Mouse (Mus musculus): ENCODE measurements at regions not wholly inside any gene's neighbourhood (a gene's known extent, or its start where the extent isn't known, plus 50 kb on each side); places are given as distances from the start of the nearest gene placed in this dataset.

- no peak overlapping the region for H3K4me3 ChIP-seq
- no peaks in the 10 kb centered on the region for H3K27me3 ChIP-seq (ENCODE audit: control insufficient read depth, insufficient read depth, low read length)
- no peak for DNase-seq
- no peaks in the 10 kb centered on the region for H3K36me3 ChIP-seq (ENCODE audit: control insufficient read depth, insufficient read depth, low read length)
- intact Hi-C loops (cut with DNase I) = no loop called here
- no peak overlapping the region for H3K9ac ChIP-seq (ENCODE audit: low read depth, low read length)
- no peak overlapping the region for H3K27ac ChIP-seq
- 66% methylated on average over 11 of the region's 11 CpGs for WGBS
- H3K79me2 ChIP-seq (replicated peaks; ENCODE audit: control insufficient read depth, insufficient read depth, low read length) = no peaks in the 10 kb centered on the region
- peaks cover 1% of the 10 kb centered on the region; the same call in 1 of the 2 replicates for H3K4me1 ChIP-seq (ENCODE audit: control insufficient read depth, insufficient read depth, low read length)
- TF ChIP-seq POLR2A (IDR thresholded peaks at IDR 0.05; ENCODE audit: insufficient read depth, low read depth, low read length) (no peak), EP300 (IDR thresholded peaks at IDR 0.05; ENCODE audit: insufficient read depth, low read depth, low read length) (no peak), CTCF (IDR thresholded peaks at IDR 0.05) (no peak)
Observed at GRCm38 (mm10) chr9:30369554-30370440, 57.1 kb upstream of the Snx19 start.

GRCm38 (mm10) chr9:30370789-30371188 lies 56.1 kb upstream of the Snx19 start:
- H3K4me3 ChIP-seq = no peak overlapping the region
- intact Hi-C loops (cut with DNase I) = no loop called here
- H3K36me3 ChIP-seq (ENCODE audit: control insufficient read depth, insufficient read depth, low read length) = no peaks in the 10 kb centered on the region
- WGBS = 18% methylated on average over 2 of the region's 2 CpGs
- H3K27ac ChIP-seq = no peak overlapping the region
- peaks cover 1% of the 10 kb centered on the region; the same call in 1 of the 2 replicates for H3K4me1 ChIP-seq (ENCODE audit: control insufficient read depth, insufficient read depth, low read length)
- TF ChIP-seq CTCF (IDR thresholded peaks at IDR 0.05) (no peak), EP300 (IDR thresholded peaks at IDR 0.05; ENCODE audit: insufficient read depth, low read depth, low read length) (no peak), POLR2A (IDR thresholded peaks at IDR 0.05; ENCODE audit: insufficient read depth, low read depth, low read length) (no peak)
- no peak for DNase-seq
- no peak overlapping the region for H3K9ac ChIP-seq (ENCODE audit: low read depth, low read length)
- no peaks in the 10 kb centered on the region for H3K79me2 ChIP-seq (replicated peaks; ENCODE audit: control insufficient read depth, insufficient read depth, low read length)
- no peaks in the 10 kb centered on the region for H3K27me3 ChIP-seq (ENCODE audit: control insufficient read depth, insufficient read depth, low read length)

GRCm38 (mm10) chr9:30376908-30377307 lies 50.0 kb upstream of the Snx19 start:
- Histone ChIP-seq H3K4me3 (no peak overlapping the region), H3K4me1 (ENCODE audit: control insufficient read depth, insufficient read depth, low read length) (no peaks in the 10 kb centered on the region), H3K27me3 (ENCODE audit: control insufficient read depth, insufficient read depth, low read length) (no peaks in the 10 kb centered on the region), H3K27ac (no peak overlapping the region), H3K36me3 (ENCODE audit: control insufficient read depth, insufficient read depth, low read length) (no peaks in the 10 kb centered on the region), H3K79me2 (replicated peaks; ENCODE audit: control insufficient read depth, insufficient read depth, low read length) (no peaks in the 10 kb centered on the region), H3K9ac (ENCODE audit: low read depth, low read length) (no peak overlapping the region)
- TF ChIP-seq EP300 (IDR thresholded peaks at IDR 0.05; ENCODE audit: insufficient read depth, low read depth, low read length) = no peak
- no peak for TF ChIP-seq POLR2A (IDR thresholded peaks at IDR 0.05; ENCODE audit: insufficient read depth, low read depth, low read length)
- TF ChIP-seq CTCF (IDR thresholded peaks at IDR 0.05) = no peak
- DNase-seq = no peak
- intact Hi-C loops (cut with DNase I) = no loop called here
- WGBS = 72% methylated on average over 3 of the region's 3 CpGs

Measured in heart, adult 2 months (tissue).